Mouse (Mus musculus) limb, embryonic 11.5 days (tissue): Measurements from ENCODE around the gene Wdr37. TPM values are rescaled to one million over a fixed set of nuclear protein-coding genes. Genes with fewer than 3 reads are reported as not detected.

ENCODE experiments used
- ATAC-seq: fragments of 200-750 bp; cut with Nextera tagmentation; 2 replicates; pipeline ENCODE4 v1.8.0; 2017; ENCODE audit warnings: low read depth; ENCODE audit not compliant: insufficient number of reproducible peaks, low FRiP score, low TSS enrichment
- DNase-seq: peaks from one replicate; pipeline ENCODE4 v3.0.0-alpha.2; 2015; ENCODE audit warnings: low spot score
- H3K27ac ChIP-seq: fragments of 300-500 bp; sonication (generic); replicated peaks from 2 replicates; pipeline ENCODE4 v1.5.1; 2014; ENCODE audit warnings: low read depth, mild to moderate bottlenecking, low read length
- H3K27me3 ChIP-seq: fragments of 300-500 bp; sonication (generic); 2 replicates; pipeline ENCODE4 v1.6.1; 2014; ENCODE audit warnings: mild to moderate bottlenecking, low read length, mixed read lengths; ENCODE audit not compliant: control insufficient read depth, insufficient read depth
- H3K36me3 ChIP-seq: fragments of 300-500 bp; sonication (generic); 2 replicates; pipeline ENCODE4 v1.6.1; 2014; ENCODE audit warnings: mild to moderate bottlenecking, low read length, moderate library complexity, mixed read lengths; ENCODE audit not compliant: control insufficient read depth, insufficient read depth
- H3K4me1 ChIP-seq: fragments of 300-500 bp; sonication (generic); 2 replicates; pipeline ENCODE4 v1.6.1; 2014; ENCODE audit warnings: low read length, mixed read lengths; ENCODE audit not compliant: control insufficient read depth, insufficient read depth
- H3K4me2 ChIP-seq: fragments of 300-500 bp; sonication (generic); 2 replicates; pipeline ENCODE4 v1.6.1; 2014; ENCODE audit warnings: low read depth, mild to moderate bottlenecking, moderate library complexity; ENCODE audit not compliant: severe bottlenecking
- H3K4me3 ChIP-seq: fragments of 300-500 bp; sonication (generic); 2 replicates; pipeline ENCODE4 v1.5.1; 2014; ENCODE audit warnings: low read depth, low read length
- H3K9ac ChIP-seq: fragments of 300-500 bp; sonication (generic); 2 replicates; pipeline ENCODE4 v1.6.1; 2014; ENCODE audit warnings: mild to moderate bottlenecking, low read length
- H3K9me3 ChIP-seq: fragments of 300-500 bp; sonication (generic); 2 replicates; pipeline ENCODE4 v1.6.1; 2016; ENCODE audit warnings: low read length; ENCODE audit not compliant: control insufficient read depth
- WGBS: fragments of 180-500 bp; shearing (Covaris S2); extraction: QIAGEN DNeasy Blood & Tissue Kit; methylation state at CpG from one replicate; pipeline ENCODE4 v1.1.7; 2014; 5-methylcytosine and 5-hydroxymethylcytosine counted together
- polyA plus RNA-seq: library from polyadenylated mRNA; unstranded; fragments of >200 nt; fragmentation: Nextera tagmentation; extraction: Ambion mirVana; gene quantifications from 2 replicates; pipeline ENCODE4 v1.2.1, GENCODE M21; 2014

Gene Wdr37
- polyA plus RNA-seq, 1 experiment from 2014 or later: 28.7 TPM

GRCm38 (mm10) chr13:8873776-8874175 is 2.1 kb upstream of the Wdr37 start:
- ATAC-seq: no peak
- no peak overlapping the region for H3K4me3 ChIP-seq
- 94% methylated on average over 1 of the region's 1 CpGs for WGBS
- no peak overlapping the region for H3K4me2 ChIP-seq
- no peaks in the 10 kb centered on the region for H3K4me1 ChIP-seq
- no peaks in the 10 kb centered on the region for H3K9me3 ChIP-seq
- no peak for DNase-seq
- H3K27ac ChIP-seq: no peak overlapping the region
- no peak overlapping the region for H3K9ac ChIP-seq
- H3K36me3 ChIP-seq: no peaks in the 10 kb centered on the region
- no peaks in the 10 kb centered on the region for H3K27me3 ChIP-seq

- Histone ChIP-seq H3K27me3 (no peaks in the 10 kb centered on the region), H3K27ac (peak overlapping the region; percentile 92), H3K4me2 (peak overlapping the region; percentile 64), H3K9ac (peak overlapping the region; percentile 66), H3K9me3 (no peaks in the 10 kb centered on the region), H3K4me1 (no peaks in the 10 kb centered on the region), H3K4me3 (peak overlapping the region; percentile 80), H3K36me3 (peaks cover 2% of the 10 kb centered on the region; the same call in 1 of the 2 replicates)
- ATAC-seq: peak; percentile 93
- peak; percentile 91 for DNase-seq
- under 1% methylated on average over 57 of the region's 57 CpGs for WGBS
Measured at GRCm38 (mm10) chr13:8870510-8871313, 997 bp downstream of the Wdr37 start.

GRCm38 (mm10) chr13:8870160-8870509 is 1.6 kb downstream of the Wdr37 start:
- no peak for ATAC-seq
- Histone ChIP-seq H3K27ac (no peak overlapping the region), H3K9me3 (no peaks in the 10 kb centered on the region), H3K4me2 (peak overlapping the region; percentile 64), H3K4me3 (peak overlapping the region; percentile 80), H3K27me3 (no peaks in the 10 kb centered on the region), H3K4me1 (no peaks in the 10 kb centered on the region), H3K9ac (peak overlapping the region; percentile 66), H3K36me3 (peaks cover 2% of the 10 kb centered on the region; the same call in 1 of the 2 replicates)
- DNase-seq: peak; percentile 21
- 8% methylated on average over 9 of the region's 9 CpGs for WGBS

GRCm38 (mm10) chr13:8869578-8870157 is 2.0 kb downstream of the Wdr37 start:
- H3K9me3 ChIP-seq: no peaks in the 10 kb centered on the region
- no peak for ATAC-seq
- peaks cover 2% of the 10 kb centered on the region; the same call in 1 of the 2 replicates for H3K36me3 ChIP-seq
- no peak overlapping the region for H3K27ac ChIP-seq
- peak overlapping the region; percentile 80 for H3K4me3 ChIP-seq
- H3K27me3 ChIP-seq: no peaks in the 10 kb centered on the region
- H3K9ac ChIP-seq: peak overlapping the region; percentile 66
- H3K4me2 ChIP-seq: peak overlapping the region; percentile 64
- DNase-seq: no peak
- 77% methylated on average over 5 of the region's 5 CpGs for WGBS
- no peaks in the 10 kb centered on the region for H3K4me1 ChIP-seq

- ATAC-seq: no peak
- 92% methylated on average over 7 of the region's 7 CpGs for WGBS
Measured at GRCm38 (mm10) chr13:8866612-8867011, 5.1 kb downstream of the Wdr37 start.

GRCm38 (mm10) chr13:8864990-8865389 is 6.7 kb downstream of the Wdr37 start:
- Histone ChIP-seq H3K9ac (no peak overlapping the region), H3K4me3 (no peak overlapping the region), H3K27me3 (no peaks in the 10 kb centered on the region), H3K27ac (no peak overlapping the region), H3K9me3 (no peaks in the 10 kb centered on the region), H3K36me3 (peaks cover 2% of the 10 kb centered on the region; the same call in 1 of the 2 replicates), H3K4me1 (no peaks in the 10 kb centered on the region), H3K4me2 (no peak overlapping the region)
- ATAC-seq (no peak), DNase-seq (no peak)
- WGBS: 85% methylated on average over 3 of the region's 3 CpGs

More at GRCm38 (mm10) chr13:8866612-8867011, 5.1 kb downstream of the Wdr37 start:
- Histone ChIP-seq H3K4me1 (no peaks in the 10 kb centered on the region), H3K9me3 (no peaks in the 10 kb centered on the region), H3K27me3 (no peaks in the 10 kb centered on the region), H3K4me3 (no peak overlapping the region), H3K4me2 (no peak overlapping the region), H3K36me3 (peaks cover 2% of the 10 kb centered on the region; the same call in 1 of the 2 replicates), H3K9ac (no peak overlapping the region), H3K27ac (no peak overlapping the region)
- DNase-seq: no peak

GRCm38 (mm10) chr13:8860861-8861260 is 10.8 kb downstream of the Wdr37 start:
- H3K9me3 ChIP-seq: no peaks in the 10 kb centered on the region
- no peak for ATAC-seq
- H3K9ac ChIP-seq: no peak overlapping the region
- no peaks in the 10 kb centered on the region for H3K27me3 ChIP-seq
- WGBS: 97% methylated on average over 9 of the region's 9 CpGs
- H3K4me2 ChIP-seq: no peak overlapping the region
- H3K36me3 ChIP-seq: no peaks in the 10 kb centered on the region; the same call in 1 of the 2 replicates
- no peak overlapping the region for H3K27ac ChIP-seq
- no peaks in the 10 kb centered on the region for H3K4me1 ChIP-seq
- H3K4me3 ChIP-seq: no peak overlapping the region
- DNase-seq: no peak

- H3K4me3 ChIP-seq: no peak overlapping the region
- 94% methylated on average over 6 of the region's 6 CpGs for WGBS
Measured at GRCm38 (mm10) chr13:8858453-8858852, 13.3 kb downstream of the Wdr37 start.

More at GRCm38 (mm10) chr13:8858453-8858852, 13.3 kb downstream of the Wdr37 start:
- no peak overlapping the region for H3K27ac ChIP-seq
- no peak overlapping the region for H3K9ac ChIP-seq
- no peak for ATAC-seq
- H3K4me2 ChIP-seq: no peak overlapping the region
- no peaks in the 10 kb centered on the region for H3K27me3 ChIP-seq
- no peaks in the 10 kb centered on the region for H3K4me1 ChIP-seq
- H3K36me3 ChIP-seq: no peaks in the 10 kb centered on the region; the same call in 1 of the 2 replicates
- no peak for DNase-seq
- H3K9me3 ChIP-seq: no peaks in the 10 kb centered on the region
